Mouse (Mus musculus): ENCODE results near the gene Olfr484. TPM values are rescaled to one million over a fixed set of nuclear protein-coding genes. Genes with fewer than 3 reads are reported as not detected.
"Not testable (repeated sequence)": the region's sequence is repeated elsewhere in the genome, so short reads cannot be mapped to it uniquely, and the experiment has no call there.

Gene Olfr484
- polyA plus RNA-seq (2012; ENCODE audit: insufficient read depth, insufficient read length, missing spikeins), result not detected in 2 replicates

- Histone ChIP-seq H3K4me1 (ENCODE audit: control insufficient read depth, insufficient read depth, insufficient read length, low read length) (no peaks in the 10 kb centered on the region), H3K4me3 (ENCODE audit: insufficient read depth, low read depth, low read length) (no peak within 1 kb of the TSS), H3K27ac (replicated peaks; ENCODE audit: low read depth, low read length) (no peak within 1 kb of the TSS)
Measured at GRCm38 (mm10) chr7:108127349-108127748, at the start of gene Olfr484. Olfr484 (minus strand) TSS chr7:108127449.

GRCm38 (mm10) chr7:108172642-108173041 lies 45.4 kb upstream of the Olfr484 start, which contains the start of gene Olfr486:
Olfr486 (minus strand) TSS chr7:108172742.
- not testable (repeated sequence) for H3K4me3 ChIP-seq (ENCODE audit: insufficient read depth, low read depth, low read length); H3K4me1 ChIP-seq (ENCODE audit: control insufficient read depth, insufficient read depth, insufficient read length, low read length); H3K27ac ChIP-seq (replicated peaks; ENCODE audit: low read depth, low read length)

GRCm38 (mm10) chr7:108159771-108160170 lies 32.5 kb upstream of the Olfr484 start, which contains the start of gene Olfr485:
Olfr485 (minus strand) TSS chr7:108159871.
- Histone ChIP-seq H3K4me1 (ENCODE audit: control insufficient read depth, insufficient read depth, insufficient read length, low read length) (no peaks in the 10 kb centered on the region), H3K27ac (replicated peaks; ENCODE audit: low read depth, low read length) (no peak within 1 kb of the TSS), H3K4me3 (ENCODE audit: insufficient read depth, low read depth, low read length) (no peak within 1 kb of the TSS)

GRCm38 (mm10) chr7:108121416-108121815 lies 5.8 kb downstream of the Olfr484 start:
- Histone ChIP-seq H3K4me1 (ENCODE audit: control insufficient read depth, insufficient read depth, insufficient read length, low read length) (no peaks in the 10 kb centered on the region), H3K27ac (replicated peaks; ENCODE audit: low read depth, low read length) (no peak overlapping the region), H3K4me3 (ENCODE audit: insufficient read depth, low read depth, low read length) (no peak overlapping the region)

- H3K4me1 ChIP-seq (ENCODE audit: control insufficient read depth, insufficient read depth, insufficient read length, low read length), result no peaks in the 10 kb centered on the region
- H3K27ac ChIP-seq (replicated peaks; ENCODE audit: low read depth, low read length), result no peak overlapping the region
- no peak overlapping the region for H3K4me3 ChIP-seq (ENCODE audit: insufficient read depth, low read depth, low read length)
Measured at GRCm38 (mm10) chr7:108120681-108121080, 6.6 kb downstream of the Olfr484 start.

GRCm38 (mm10) chr7:108100549-108100948 lies 26.7 kb downstream of the Olfr484 start, which contains the start of gene Olfr483:
Olfr483 (plus strand) TSS chr7:108100849.
- Histone ChIP-seq H3K4me3 (ENCODE audit: insufficient read depth, low read depth, low read length) (no peak within 1 kb of the TSS), H3K27ac (replicated peaks; ENCODE audit: low read depth, low read length) (no peak within 1 kb of the TSS), H3K4me1 (ENCODE audit: control insufficient read depth, insufficient read depth, insufficient read length, low read length) (no peaks in the 10 kb centered on the region)

GRCm38 (mm10) chr7:108097486-108097885 lies 29.8 kb downstream of the Olfr484 start, which contains the start of gene Olfr482:
Olfr482 (minus strand) TSS chr7:108097586.
- no peaks in the 10 kb centered on the region for H3K4me1 ChIP-seq (ENCODE audit: control insufficient read depth, insufficient read depth, insufficient read length, low read length)
- H3K4me3 ChIP-seq (ENCODE audit: insufficient read depth, low read depth, low read length), result no peak within 1 kb of the TSS
- H3K27ac ChIP-seq (replicated peaks; ENCODE audit: low read depth, low read length), result no peak within 1 kb of the TSS

- H3K27ac ChIP-seq (replicated peaks; ENCODE audit: low read depth, low read length), result no peak within 1 kb of the TSS
Measured at GRCm38 (mm10) chr7:108079555-108079954, 47.7 kb downstream of the Olfr484 start, which contains the start of gene Olfr481. Olfr481 (plus strand) TSS chr7:108079855.

More at GRCm38 (mm10) chr7:108079555-108079954, 47.7 kb downstream of the Olfr484 start, which contains the start of gene Olfr481:
- Histone ChIP-seq H3K4me3 (ENCODE audit: insufficient read depth, low read depth, low read length) (no peak within 1 kb of the TSS), H3K4me1 (ENCODE audit: control insufficient read depth, insufficient read depth, insufficient read length, low read length) (no peaks in the 10 kb centered on the region)

Other genes starting within 250 kb of the Olfr484 start
- not detected in 2 replicates for gene Olfr472, start 229.5 kb downstream of the Olfr484 start, polyA plus RNA-seq (2012; ENCODE audit: insufficient read depth, insufficient read length, missing spikeins)
- gene Olfr473, start 197.0 kb downstream of the Olfr484 start, polyA plus RNA-seq (2012; ENCODE audit: insufficient read depth, insufficient read length, missing spikeins), result not detected in 2 replicates
- gene Olfr474, start 172.8 kb downstream of the Olfr484 start, polyA plus RNA-seq (2012; ENCODE audit: insufficient read depth, insufficient read length, missing spikeins), result not detected in 2 replicates
- not detected in 2 replicates for gene Olfr476, start 162.6 kb downstream of the Olfr484 start, polyA plus RNA-seq (2012; ENCODE audit: insufficient read depth, insufficient read length, missing spikeins)
- gene Olfr477, start 140.8 kb downstream of the Olfr484 start, polyA plus RNA-seq (2012; ENCODE audit: insufficient read depth, insufficient read length, missing spikeins), result not detected in 2 replicates
- gene Olfr478, start 93.5 kb downstream of the Olfr484 start, polyA plus RNA-seq (2012; ENCODE audit: insufficient read depth, insufficient read length, missing spikeins), result not detected in 2 replicates
- not detected in 2 replicates for gene Olfr479, start 76.8 kb downstream of the Olfr484 start, polyA plus RNA-seq (2012; ENCODE audit: insufficient read depth, insufficient read length, missing spikeins)
- gene Olfr480, start 60.1 kb downstream of the Olfr484 start, polyA plus RNA-seq (2012; ENCODE audit: insufficient read depth, insufficient read length, missing spikeins), result not detected in 2 replicates
- not detected in 2 replicates for gene Olfr481, start 47.6 kb downstream of the Olfr484 start, polyA plus RNA-seq (2012; ENCODE audit: insufficient read depth, insufficient read length, missing spikeins)
- gene Olfr482, start 29.9 kb downstream of the Olfr484 start, polyA plus RNA-seq (2012; ENCODE audit: insufficient read depth, insufficient read length, missing spikeins), result not detected in 2 replicates
- not detected in 2 replicates for gene Olfr483, start 26.6 kb downstream of the Olfr484 start, polyA plus RNA-seq (2012; ENCODE audit: insufficient read depth, insufficient read length, missing spikeins)
- not detected in 2 replicates for gene Olfr485, start 32.4 kb upstream of the Olfr484 start, polyA plus RNA-seq (2012; ENCODE audit: insufficient read depth, insufficient read length, missing spikeins)
- not detected in 2 replicates for gene Olfr486, start 45.3 kb upstream of the Olfr484 start, polyA plus RNA-seq (2012; ENCODE audit: insufficient read depth, insufficient read length, missing spikeins)
- gene Olfr487, start 87.2 kb upstream of the Olfr484 start, polyA plus RNA-seq (2012; ENCODE audit: insufficient read depth, insufficient read length, missing spikeins), result not detected in 2 replicates
- gene Olfr488, start 130.9 kb upstream of the Olfr484 start, polyA plus RNA-seq (2012; ENCODE audit: insufficient read depth, insufficient read length, missing spikeins), result not detected in 2 replicates
- gene Olfr490, start 161.5 kb upstream of the Olfr484 start, polyA plus RNA-seq (2012; ENCODE audit: insufficient read depth, insufficient read length, missing spikeins), result not detected in 2 replicates
- gene Olfr491, start 186.0 kb upstream of the Olfr484 start, polyA plus RNA-seq (2012; ENCODE audit: insufficient read depth, insufficient read length, missing spikeins), result not detected in 2 replicates
- not detected in 2 replicates for gene Olfr492, start 196.2 kb upstream of the Olfr484 start, polyA plus RNA-seq (2012; ENCODE audit: insufficient read depth, insufficient read length, missing spikeins)
- not detected in 2 replicates for gene Olfr493, start 219.5 kb upstream of the Olfr484 start, polyA plus RNA-seq (2012; ENCODE audit: insufficient read depth, insufficient read length, missing spikeins)
- gene Olfr494, start 237.9 kb upstream of the Olfr484 start, polyA plus RNA-seq (2012; ENCODE audit: insufficient read depth, insufficient read length, missing spikeins), result not detected in 2 replicates